Mouse (Mus musculus): ENCODE measurements at regions not wholly inside any gene's neighbourhood (a gene's known extent, or its start where the extent isn't known, plus 50 kb on each side); places are given as distances from the start of the nearest gene placed in this dataset.

DNA sequence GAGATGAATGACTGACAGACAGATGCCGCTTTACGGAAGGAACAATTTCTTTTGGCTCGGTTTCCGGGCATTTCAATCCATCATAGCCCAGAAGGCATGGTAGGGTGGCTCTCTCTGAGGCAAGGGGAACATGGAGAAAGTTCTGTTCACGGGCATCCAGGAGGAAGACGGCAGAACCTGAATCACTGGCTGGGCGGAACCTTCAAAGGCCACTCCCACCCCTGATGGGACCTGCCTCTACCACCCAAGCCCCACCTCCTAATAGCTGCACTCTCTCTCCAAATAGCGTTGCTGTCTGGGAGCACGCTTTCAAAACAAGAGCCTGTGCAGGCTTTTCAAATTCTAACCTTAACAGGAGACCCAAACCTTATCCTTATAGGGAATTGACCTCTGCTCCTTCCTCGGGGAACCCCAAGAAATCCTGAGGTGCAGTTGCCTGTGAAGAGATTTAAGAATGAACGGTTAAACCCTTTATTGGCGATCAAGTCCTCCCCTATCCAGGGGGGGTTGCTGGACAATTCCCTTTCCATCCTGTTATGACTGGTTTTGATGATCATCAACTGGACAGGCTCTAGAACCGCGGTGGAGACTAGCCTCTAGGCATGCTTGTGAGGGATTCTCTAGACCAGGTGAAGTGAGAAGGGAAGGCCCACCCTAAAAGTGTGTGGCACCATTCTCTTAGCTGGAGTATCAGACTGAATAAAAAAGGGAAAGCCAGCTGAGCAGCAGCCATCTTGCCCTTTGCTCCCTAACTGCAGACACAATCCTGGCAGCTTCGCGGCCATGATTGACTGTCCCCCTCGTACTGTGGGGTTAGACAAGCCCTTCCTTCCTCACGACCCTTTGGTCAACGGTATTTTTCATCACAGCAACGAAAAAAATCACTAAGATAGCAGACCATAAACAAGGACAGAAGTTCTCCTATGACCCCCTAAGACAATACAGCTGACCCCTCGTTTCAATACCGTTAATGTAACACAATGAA is 184.5 kb upstream of the Dyrk2 start:
- no peak for DNase-seq

DNA sequence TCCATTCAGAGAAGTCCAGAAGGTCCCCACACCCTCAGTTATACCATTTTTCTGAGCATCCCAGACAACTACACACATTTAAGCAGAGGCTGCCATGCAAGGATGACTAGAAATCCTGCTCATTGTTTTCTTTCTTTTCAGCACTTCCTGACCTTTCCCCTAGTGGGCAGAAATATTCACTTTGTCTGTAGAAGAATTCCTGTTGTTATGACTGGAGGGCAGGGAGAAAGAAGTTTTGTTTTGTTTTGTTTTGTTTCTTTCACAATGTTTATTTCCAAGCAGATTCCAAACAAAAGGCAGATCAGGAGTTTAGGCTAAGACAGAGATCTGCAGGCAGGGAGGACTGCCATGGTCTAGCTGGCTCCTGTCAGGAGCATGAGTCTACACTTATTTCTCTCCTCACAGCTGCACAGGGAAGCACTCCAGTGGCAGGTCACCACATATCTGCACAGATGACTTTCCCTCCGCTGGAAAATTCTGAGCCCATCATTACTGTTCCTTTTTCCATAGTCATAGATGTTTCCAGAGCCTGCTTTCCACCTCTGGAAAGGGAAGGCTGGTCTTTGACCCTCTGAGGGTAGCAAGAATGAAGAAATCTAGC is 182.5 kb upstream of the Dyrk2 start:
- DNase-seq = no peak

DNA sequence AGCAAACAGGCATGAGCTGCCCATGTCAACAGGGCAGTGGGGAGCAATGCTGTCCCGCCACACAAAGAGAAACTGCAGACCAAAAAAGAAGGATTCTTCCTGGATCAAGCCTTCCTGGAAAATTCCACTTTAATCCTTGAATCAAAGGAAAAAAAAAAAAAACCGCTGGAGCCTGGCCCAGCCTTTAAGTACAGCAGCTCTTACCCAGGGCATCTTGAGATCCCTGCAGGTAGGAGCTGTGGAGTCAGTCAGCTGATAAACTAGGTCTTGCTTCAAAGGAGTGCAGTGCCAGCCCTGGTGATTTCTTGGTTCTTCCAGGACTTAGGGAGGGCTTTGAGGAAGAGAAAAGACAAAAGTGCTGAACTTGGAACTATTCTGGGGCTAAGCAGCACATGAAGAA is 181.6 kb upstream of the Dyrk2 start:
- DNase-seq = no peak

DNA sequence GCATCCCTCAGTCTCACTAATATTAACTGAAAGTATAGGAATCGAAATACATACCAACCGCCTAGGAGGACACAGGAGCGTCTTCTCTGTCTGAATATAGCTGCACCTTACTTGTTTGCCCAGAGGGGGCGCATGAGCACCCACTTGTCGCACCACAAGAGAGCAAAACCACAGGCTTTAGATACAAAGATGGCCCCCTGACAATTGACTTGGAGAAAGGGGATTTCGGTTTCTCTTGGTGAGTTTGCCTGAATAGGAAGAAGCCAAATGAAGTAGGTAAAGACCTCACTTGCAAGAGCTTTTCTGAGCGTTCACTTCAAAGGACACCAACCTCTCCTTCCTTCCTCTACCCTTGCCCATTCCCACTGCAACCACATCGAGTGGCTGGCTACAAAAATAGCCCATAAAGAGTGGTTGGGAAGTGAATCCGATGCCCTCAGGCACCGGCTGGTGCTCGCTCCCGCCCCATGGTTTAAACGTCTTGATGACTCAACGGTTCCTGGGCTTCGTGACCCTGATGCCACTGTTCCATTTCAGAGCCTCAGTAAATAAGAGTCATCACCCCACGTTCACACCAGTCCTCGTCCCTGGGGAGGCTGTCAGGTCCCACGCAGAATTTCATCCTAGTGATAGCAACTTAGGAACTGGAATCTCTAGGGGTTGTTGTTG is 180.1 kb upstream of the Dyrk2 start:
- DNase-seq = no peak

DNA sequence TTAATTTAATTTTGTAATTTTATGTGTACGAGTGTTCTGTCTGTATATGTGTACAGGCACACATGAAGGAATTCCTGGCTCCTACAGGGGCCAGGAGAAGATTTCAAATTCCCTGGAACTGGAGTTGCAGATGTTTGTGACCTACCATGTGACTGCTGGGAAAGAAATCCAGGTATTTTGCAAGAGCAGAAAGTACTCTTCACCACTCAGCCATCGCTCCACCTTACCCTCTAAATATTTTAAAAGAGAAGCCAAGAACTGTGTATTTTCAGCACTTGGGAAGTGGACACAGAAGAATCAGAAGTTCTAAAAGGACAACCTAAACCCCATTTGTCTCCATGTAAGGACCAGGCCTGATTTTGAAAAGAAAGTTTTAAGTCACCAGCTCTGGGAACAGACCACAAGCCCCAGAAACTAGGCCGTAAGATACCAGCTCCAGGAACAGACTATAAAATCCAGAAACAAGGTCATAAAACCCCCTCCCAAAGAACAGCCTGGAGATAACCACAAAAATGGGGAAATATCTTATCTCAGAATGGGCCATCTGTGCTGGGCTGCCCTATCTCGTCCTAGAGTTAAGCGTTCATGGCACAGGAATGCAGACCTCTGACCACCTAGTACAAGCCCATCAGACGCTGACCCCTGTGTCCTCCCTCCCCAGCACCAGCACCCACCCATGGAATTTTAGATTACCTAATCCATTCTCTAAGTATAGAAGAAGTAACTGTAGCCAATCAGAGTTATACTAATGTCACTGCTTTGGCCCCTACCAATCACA is 178.8 kb upstream of the Dyrk2 start:
- DNase-seq = no peak

DNA sequence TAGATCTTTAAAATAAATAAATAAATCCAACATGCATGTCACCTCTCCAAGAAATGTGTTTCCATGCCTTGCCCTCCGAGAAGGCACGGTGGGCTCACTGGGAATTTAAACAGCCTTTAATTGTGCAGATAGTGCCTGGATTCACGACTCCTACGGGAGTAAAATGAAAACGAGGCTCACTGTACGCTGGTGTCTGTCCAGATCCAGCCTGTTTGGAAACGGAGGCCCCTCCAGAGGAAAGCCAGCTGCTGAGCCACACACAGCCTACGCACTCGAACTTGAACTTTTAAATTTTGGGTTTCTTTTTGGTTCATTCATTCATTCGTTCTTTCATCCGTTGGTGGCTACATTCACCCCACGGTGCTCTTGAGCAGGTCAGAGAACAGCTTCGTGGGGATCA is 175.1 kb upstream of the Dyrk2 start:
- DNase-seq = no peak

DNA sequence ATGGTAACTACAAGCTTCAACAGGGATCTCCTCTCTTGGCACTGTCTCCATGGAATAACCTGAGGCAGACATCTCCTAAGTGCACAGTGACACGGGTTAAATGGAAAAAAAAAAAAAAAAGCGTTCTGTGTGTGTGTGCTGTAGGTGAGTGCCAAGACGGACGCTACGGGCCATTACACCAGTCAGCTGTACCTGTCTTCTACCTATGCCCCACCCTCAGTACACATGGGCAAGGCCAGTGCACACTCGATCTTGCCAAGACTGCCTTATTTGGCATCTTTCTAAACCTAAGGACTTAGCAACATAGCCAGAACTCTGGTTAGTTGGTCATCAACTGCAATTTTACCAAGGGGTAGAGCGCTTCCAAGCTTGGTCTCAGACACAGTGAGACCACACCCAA is 173.1 kb upstream of the Dyrk2 start:
- no peak for DNase-seq

DNA sequence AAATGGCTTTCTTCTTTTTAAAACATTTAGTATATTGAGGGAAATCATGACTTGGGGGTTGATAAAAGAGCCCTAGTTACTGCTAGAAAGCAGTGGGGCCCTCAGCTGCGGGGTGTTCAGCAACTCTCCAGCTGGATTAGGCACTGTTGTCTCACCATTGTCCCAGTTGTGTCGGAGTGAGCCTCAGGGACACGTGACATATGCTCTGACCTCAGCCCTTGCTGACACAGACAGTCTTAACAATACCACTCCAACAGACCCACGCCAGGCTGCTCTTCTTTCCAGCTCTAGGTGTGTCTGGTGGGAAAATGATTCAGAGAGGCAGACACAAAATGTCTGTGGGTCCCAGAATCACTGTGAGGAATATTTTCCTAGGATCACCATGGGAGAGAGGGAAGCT is 170.2 kb upstream of the Dyrk2 start:
- DNase-seq = no peak

DNA sequence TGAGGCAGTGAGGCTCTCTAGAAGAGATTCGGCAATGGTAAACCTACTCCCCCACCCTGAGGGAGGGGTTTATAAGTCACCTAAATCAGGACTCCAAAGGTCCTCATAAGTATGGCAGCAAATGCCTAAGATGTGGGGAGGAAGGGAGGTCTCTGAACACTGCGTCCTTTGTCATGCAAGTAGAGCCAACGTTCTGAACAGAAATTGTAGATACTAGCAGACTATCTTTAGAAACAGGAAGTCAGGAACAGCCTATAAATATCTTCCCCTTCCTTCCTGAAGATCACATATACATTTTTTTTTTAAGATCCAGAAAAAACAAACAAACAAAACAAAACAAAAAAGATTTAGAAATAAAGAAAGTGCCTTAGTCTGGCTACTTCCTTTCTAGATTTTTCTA is 169.7 kb upstream of the Dyrk2 start:
- DNase-seq = no peak

DNA sequence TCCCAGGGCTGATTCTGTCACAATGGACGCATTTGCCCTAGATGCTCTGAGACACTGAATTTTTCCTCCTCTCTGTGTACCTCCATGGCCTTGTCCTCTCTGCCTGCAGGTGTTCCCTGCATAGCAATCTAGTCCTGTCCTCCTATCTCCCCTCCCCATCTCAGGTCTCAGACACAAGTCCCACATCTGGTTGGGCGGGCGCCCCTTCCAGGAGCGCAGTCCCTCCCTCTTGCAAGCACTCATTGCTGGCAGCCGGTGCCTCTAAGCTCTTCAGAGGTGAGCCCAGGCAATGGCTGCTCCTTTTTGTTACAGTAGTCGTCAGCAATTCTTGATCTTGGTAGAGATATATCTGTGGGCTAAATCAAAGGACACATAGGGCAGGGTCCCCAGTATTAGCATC is 169.0 kb upstream of the Dyrk2 start:
- DNase-seq = no peak

DNA sequence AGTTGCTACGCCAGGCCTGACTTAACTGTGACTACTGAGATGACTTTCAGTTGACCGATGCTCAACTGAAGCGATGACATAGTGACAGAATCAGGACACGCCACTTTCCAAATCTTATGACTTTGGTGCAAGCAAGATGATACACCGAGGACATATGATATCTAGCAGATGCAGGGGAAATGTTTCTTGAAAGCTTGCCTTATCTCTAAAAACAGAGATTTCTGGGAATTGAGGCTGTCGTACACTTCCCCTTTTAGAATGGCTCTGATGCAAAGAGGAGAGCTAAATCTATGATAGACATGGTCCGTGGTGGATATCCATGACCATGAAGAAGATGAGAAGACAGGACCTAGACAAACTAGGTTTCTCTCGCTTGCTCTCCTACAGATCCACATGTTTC is 167.8 kb upstream of the Dyrk2 start:
- no peak for DNase-seq

DNA sequence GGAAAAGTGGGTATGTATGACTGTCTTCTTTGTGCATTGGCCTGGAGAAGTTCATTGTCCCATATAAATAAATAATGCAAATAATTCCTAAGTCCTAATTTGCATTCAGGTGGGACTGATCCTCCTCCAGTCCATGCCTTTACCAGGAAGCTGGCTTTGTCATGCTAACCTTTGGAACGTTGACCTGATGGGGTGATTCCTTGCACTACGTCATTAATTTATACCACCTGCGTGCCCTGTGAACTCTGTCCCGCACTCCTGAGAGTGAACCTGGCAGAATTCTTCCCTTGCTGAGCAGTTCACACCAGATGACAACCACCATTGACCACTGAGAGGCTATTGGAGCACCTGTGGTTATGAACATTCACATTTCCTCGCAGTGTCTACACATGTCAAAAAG is 165.9 kb upstream of the Dyrk2 start:
- no peak for DNase-seq

DNA sequence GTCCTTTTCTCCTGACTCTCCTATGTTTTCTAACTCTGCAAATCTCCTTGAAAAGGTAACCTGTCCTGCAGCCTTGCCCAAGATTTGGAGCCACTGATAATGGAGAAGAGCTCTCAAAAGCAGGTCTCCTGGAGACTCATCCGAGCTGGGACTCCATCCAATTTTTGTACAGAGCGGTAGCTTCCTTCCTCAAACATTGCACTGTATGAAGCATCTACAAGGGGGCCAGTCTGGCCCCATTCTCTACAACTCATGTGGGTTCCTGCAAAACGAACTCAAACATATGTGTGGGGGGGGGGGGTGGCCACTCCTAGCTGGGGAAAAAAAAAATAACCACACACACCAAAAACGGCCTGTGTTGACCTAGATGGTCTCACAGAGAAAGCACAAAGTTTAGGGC is 164.4 kb upstream of the Dyrk2 start:
- DNase-seq = no peak

DNA sequence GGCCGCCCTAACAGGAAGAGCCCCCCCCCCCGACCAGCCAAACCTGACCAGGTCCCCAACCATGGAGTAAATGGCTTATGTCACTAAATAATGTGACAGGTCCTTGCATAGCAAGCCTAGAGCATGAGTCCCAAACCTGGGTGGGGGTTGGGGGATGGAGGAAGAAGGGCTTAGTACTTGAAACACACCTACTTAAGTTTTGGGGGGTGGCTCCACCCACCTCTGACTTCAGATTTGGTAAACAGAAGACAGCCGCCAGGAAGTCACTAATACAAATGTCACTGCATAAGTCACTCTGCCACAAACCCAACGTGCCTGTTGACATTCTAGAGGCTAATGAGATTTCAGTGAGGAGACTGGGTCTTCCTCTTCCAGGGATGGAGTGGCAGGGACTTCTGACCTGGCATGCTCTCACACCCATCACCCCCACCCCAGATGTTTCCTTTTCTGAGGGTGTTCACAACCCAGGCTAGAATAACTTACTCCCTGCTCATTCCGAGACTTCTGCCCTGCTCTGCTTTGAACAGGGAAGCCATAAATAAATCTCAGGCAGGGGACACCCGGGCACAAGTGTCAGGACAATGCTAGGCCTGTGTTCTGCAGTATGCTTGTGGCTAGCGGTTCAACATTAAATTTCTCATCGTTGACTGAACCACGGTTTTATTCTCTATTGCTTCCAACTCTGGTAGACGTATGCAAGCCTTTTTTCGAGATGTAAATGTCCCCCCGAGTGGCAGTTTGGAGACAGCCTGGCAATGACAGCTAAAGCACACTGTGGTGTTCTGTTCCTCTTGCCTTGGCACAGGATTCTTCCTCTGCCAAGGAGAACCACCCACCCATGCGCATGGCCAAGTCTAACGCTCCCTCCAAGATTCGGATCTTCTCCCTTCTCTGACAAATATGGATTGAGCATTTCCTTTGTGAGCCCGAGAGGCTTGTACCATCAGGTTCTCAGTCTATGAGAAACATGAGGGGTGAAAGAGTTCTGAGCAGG is 161.6 kb upstream of the Dyrk2 start:
- no peak for DNase-seq

DNA sequence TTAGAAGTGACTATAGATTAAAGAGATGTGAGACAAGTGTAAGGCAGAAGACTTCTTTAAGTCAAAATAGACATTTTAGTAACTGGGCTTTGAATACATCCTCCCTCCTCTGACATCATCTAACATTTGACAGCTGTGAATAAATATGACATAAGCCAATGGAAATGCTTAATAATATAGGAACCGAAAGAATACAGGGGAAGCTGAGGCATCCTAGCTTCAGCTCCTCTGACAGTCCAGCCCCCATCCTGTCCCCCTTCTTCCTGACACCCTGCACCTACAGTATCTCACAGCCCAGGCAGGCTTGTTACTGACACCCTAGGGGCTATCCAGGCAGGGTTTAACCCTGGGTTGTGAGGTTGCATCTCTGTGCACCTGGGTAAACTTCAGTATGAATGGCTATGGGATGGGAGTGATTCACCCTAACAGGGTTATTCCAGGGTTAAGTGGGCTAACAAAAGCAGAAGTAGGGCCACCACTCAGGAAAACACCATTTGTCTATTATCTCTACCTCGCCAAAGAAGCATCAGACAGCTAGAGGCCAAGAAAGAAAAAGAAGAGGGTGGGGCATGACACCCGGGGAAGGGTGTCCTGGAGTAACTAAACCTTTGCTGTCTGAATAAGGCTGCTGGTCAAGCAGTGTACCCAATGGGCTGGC is 158.6 kb upstream of the Dyrk2 start:
- DNase-seq = no peak

DNA sequence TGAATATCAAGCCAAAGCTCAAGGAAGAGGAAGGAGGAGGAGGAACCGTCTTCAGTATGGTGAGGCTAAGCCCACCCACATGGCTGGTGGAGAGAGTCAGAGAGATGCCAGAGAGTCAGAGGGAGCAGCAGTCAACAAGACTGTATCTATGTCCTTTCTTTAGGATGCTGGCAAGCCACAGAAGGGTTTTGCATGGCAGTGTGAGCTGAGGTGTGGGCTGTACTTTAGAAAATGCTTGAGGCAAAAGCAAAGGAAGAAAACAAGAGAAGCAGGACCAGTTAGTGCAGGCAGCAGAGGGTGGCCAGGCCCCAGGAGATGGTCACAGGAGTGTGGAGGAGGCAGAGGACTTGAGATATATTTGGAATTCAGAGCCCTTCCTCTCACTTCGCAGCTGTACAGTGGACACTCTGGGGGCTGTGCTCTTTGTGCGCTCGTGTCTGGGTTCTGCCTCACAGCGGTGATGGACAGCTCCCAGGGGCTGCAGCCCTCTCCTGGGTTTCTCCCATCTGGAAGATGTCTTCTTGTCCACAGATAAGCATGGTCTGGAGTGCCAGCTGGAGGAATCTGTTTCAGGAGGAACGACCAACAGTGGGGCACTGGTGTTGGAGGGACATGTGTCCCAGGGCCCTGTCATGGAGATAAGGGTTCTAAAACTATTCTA is 157.4 kb upstream of the Dyrk2 start:
- no peak for DNase-seq

DNA sequence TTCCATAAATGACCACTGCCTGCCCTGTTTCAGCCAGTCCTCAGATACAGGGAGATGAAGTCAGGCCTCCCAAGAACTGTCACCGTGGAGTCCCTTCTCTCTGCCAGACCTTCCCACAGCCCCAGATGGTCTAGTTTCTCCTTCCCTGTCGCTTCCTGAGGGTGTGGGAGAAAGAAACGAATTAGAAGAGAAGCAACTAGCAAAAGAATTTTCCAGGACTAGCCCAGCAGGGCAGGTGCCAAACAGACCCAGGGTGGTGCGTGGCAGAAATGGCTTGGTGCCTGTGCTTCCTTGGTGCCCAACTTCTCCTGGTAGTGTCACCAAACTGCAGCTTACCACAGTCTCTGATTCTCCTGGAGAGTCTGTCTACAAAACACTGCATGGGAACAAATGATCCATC is 156.3 kb upstream of the Dyrk2 start:
- no peak for DNase-seq

DNA sequence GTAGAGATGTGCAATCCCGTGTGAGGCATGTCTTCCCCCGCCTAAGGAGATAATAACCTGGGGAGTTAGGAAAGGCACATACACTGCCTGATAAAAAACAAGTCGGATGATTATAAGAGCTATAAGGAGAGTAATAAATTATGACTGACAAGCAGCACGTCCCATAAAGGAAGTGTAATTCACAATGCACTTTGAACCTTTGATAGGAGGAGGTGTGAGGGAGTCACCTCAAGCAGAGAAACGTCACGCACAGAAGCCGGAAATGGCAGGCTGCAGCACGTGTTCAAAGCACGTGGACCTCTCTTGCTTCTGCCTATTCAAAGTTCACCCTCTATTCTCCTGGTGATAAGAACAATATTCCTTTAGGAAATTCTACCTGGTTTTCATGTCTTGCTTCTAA is 154.4 kb upstream of the Dyrk2 start:
- no peak for DNase-seq

DNA sequence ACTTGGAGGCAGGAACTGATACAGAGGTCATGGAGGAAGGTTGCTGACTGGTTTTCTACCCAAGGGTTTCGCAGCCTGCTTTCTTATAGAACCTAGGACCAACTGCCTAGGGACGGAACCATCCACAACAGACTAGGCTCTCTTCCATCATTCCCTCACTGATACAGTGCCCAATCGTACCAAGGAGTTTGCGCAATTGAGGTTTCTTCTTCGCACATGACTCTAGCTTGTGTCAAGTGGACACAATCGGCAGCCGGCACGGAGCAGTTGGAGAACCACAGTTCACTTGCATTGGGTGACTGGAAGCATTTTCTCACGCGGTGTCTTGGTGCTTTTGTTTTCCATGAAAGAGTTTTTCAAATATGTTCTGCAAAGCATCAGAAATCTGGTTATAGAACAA is 149.1 kb upstream of the Dyrk2 start:
- no peak for DNase-seq

DNA sequence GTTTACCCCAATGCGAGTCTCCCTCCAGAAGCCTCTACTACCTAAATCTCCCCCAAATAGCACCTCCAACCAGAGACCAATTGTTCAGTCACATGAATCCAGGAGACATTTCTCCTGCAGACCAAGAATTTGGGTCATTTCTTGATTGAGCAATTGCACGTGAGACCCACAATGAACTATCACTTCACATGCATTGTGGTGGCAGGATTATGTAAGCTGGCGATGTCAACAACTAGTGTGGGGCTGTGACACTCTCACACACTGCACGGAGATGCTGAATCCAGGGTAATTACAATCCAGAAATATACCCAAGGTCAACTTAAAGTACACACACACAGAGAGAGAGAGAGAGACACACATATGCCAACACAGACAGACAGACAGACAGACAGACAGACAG is 148.5 kb upstream of the Dyrk2 start:
- DNase-seq = no peak
